Mouse (Mus musculus): ENCODE measurements around the gene Cry2. TPM values are rescaled to one million over a fixed set of nuclear protein-coding genes. Genes with fewer than 3 reads are reported as not detected.
A peak's percentile ranks its signal among the peaks of the same experiment; 100 is the strongest.

Cry2 gene
- polyA plus RNA-seq, 1 experiment from 2014 or later: 10.0 TPM

- Histone ChIP-seq H3K27ac (ENCODE audit: low read depth, low read length) (no peak overlapping the region), H3K4me3 (ENCODE audit: low read depth, low read length) (no peak overlapping the region), H3K27me3 (replicated peaks; ENCODE audit: control insufficient read depth, insufficient read depth, low read length) (no peaks in the 10 kb centered on the region), H3K4me2 (replicated peaks; ENCODE audit: low read depth) (0 out of 2 replicates have a peak overlapping the region, but pooled peaks have one; percentile 10), H3K36me3 (ENCODE audit: control insufficient read depth, insufficient read depth) (no peaks in the 10 kb centered on the region), H3K9me3 (ENCODE audit: control insufficient read depth) (no peaks in the 10 kb centered on the region), H3K9ac (ENCODE audit: low read depth, low read length) (no peak overlapping the region), H3K4me1 (replicated peaks; ENCODE audit: control insufficient read depth, insufficient read depth, low read length) (no peaks in the 10 kb centered on the region)
- peak; percentile 5; the same call in 1 of the 2 replicates for ATAC-seq
- TF ChIP-seq CTCF (IDR thresholded peaks at IDR 0.05; ENCODE audit: low read depth): no peak
- 44% methylated on average over 6 of the region's 6 CpGs for WGBS
Measured at GRCm38 (mm10) chr2:92440432-92440831, 6.6 kb upstream of the Cry2 start.

- Histone ChIP-seq H3K36me3 (ENCODE audit: control insufficient read depth, insufficient read depth) (no peaks in the 10 kb centered on the region), H3K4me1 (replicated peaks; ENCODE audit: control insufficient read depth, insufficient read depth, low read length) (no peaks in the 10 kb centered on the region; the same call in 1 of the 2 replicates), H3K4me3 (ENCODE audit: low read depth, low read length) (no peak overlapping the region), H3K27ac (ENCODE audit: low read depth, low read length) (no peak overlapping the region), H3K4me2 (replicated peaks; ENCODE audit: low read depth) (no peak overlapping the region), H3K27me3 (replicated peaks; ENCODE audit: control insufficient read depth, insufficient read depth, low read length) (no peaks in the 10 kb centered on the region), H3K9ac (ENCODE audit: low read depth, low read length) (no peak overlapping the region), H3K9me3 (ENCODE audit: control insufficient read depth) (no peaks in the 10 kb centered on the region)
- no peak for TF ChIP-seq CTCF (IDR thresholded peaks at IDR 0.05; ENCODE audit: low read depth)
- no peak for ATAC-seq
- WGBS: 64% methylated on average over 3 of the region's 3 CpGs
Measured at GRCm38 (mm10) chr2:92438567-92438966, 4.7 kb upstream of the Cry2 start.

GRCm38 (mm10) chr2:92437875-92438274, 4.0 kb upstream of the Cry2 start:
- H3K27ac ChIP-seq (ENCODE audit: low read depth, low read length): peak overlapping the region; percentile 60; the same call in 1 of the 2 replicates
- H3K27me3 ChIP-seq (replicated peaks; ENCODE audit: control insufficient read depth, insufficient read depth, low read length): no peaks in the 10 kb centered on the region
- WGBS: 0% methylated on average over 5 of the region's 5 CpGs
- H3K4me3 ChIP-seq (ENCODE audit: low read depth, low read length): no peak overlapping the region
- peak overlapping the region; percentile 46 for H3K4me2 ChIP-seq (replicated peaks; ENCODE audit: low read depth)
- no peaks in the 10 kb centered on the region for H3K9me3 ChIP-seq (ENCODE audit: control insufficient read depth)
- H3K36me3 ChIP-seq (ENCODE audit: control insufficient read depth, insufficient read depth): no peaks in the 10 kb centered on the region
- H3K4me1 ChIP-seq (replicated peaks; ENCODE audit: control insufficient read depth, insufficient read depth, low read length): peaks cover 3% of the 10 kb centered on the region; the same call in 1 of the 2 replicates
- peak; percentile 36 for ATAC-seq
- peak; percentile 94 for TF ChIP-seq CTCF (IDR thresholded peaks at IDR 0.05; ENCODE audit: low read depth)
- H3K9ac ChIP-seq (ENCODE audit: low read depth, low read length): no peak overlapping the region

DNA sequence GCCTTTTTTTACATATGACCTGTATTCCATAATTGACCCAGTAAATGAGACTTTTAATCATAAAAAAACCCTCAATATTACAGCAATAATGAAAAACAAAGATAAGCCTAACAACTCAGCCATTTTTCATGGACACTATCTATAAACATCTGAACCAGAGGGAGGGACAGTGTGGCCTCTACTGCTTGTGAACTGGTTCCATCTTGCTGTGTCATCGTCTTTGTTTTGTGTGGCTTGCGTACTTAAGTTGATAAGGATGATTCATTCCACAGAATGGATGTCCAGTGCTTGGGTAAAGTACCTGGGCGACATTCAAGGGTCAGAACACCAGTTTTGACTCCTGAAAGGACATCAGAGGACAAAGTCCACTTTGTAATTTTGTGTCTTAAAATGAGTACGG, 3.5 kb upstream of the Cry2 start:
- H3K9ac ChIP-seq (ENCODE audit: low read depth, low read length): no peak overlapping the region
- H3K9me3 ChIP-seq (ENCODE audit: control insufficient read depth): no peaks in the 10 kb centered on the region
- peaks cover 3% of the 10 kb centered on the region; the same call in 1 of the 2 replicates for H3K4me1 ChIP-seq (replicated peaks; ENCODE audit: control insufficient read depth, insufficient read depth, low read length)
- TF ChIP-seq CTCF (IDR thresholded peaks at IDR 0.05; ENCODE audit: low read depth): no peak
- H3K4me3 ChIP-seq (ENCODE audit: low read depth, low read length): no peak overlapping the region
- peak overlapping the region; percentile 46 for H3K4me2 ChIP-seq (replicated peaks; ENCODE audit: low read depth)
- peak overlapping the region; percentile 60; the same call in 1 of the 2 replicates for H3K27ac ChIP-seq (ENCODE audit: low read depth, low read length)
- no peaks in the 10 kb centered on the region for H3K27me3 ChIP-seq (replicated peaks; ENCODE audit: control insufficient read depth, insufficient read depth, low read length)
- WGBS: 41% methylated on average over 4 of the region's 4 CpGs
- peak; percentile 28 for ATAC-seq
- H3K36me3 ChIP-seq (ENCODE audit: control insufficient read depth, insufficient read depth): no peaks in the 10 kb centered on the region

DNA sequence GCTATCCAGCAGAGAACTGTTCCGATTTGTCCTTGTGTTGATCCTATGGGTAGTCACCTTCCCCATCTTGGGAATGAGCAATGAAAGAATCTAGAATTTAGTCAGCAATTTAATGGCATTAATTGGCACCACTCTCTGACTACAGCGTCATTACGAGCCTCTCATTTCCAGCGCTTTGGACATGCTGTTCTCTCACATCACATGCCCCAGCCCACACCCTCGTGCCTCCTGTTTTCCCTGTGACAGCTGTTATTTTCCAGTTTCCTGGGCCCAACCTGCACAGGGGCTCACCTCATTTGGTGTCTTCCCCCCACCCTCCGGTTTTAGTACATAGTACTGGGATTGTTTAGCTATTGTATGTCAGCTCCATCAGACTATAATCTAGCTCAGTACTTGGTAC, 1.2 kb upstream of the Cry2 start:
- no peak for ATAC-seq
- no peak for TF ChIP-seq CTCF (IDR thresholded peaks at IDR 0.05; ENCODE audit: low read depth)
- H3K4me2 ChIP-seq (replicated peaks; ENCODE audit: low read depth): peak overlapping the region; percentile 90; the same call in 1 of the 2 replicates

GRCm38 (mm10) chr2:92434375-92434745, 517 bp upstream of the Cry2 start:
- H3K27ac ChIP-seq (ENCODE audit: low read depth, low read length): peak overlapping the region; percentile 66; the same call in 1 of the 2 replicates

More for the DNA sequence above, 1.2 kb upstream of the Cry2 start:
- H3K27me3 ChIP-seq (replicated peaks; ENCODE audit: control insufficient read depth, insufficient read depth, low read length): no peaks in the 10 kb centered on the region
- H3K4me1 ChIP-seq (replicated peaks; ENCODE audit: control insufficient read depth, insufficient read depth, low read length): peaks cover 8% of the 10 kb centered on the region
- WGBS: 53% methylated on average over 6 of the region's 6 CpGs
- H3K9ac ChIP-seq (ENCODE audit: low read depth, low read length): no peak overlapping the region
- H3K27ac ChIP-seq (ENCODE audit: low read depth, low read length): no peak overlapping the region
- no peaks in the 10 kb centered on the region for H3K36me3 ChIP-seq (ENCODE audit: control insufficient read depth, insufficient read depth)
- no peak overlapping the region for H3K4me3 ChIP-seq (ENCODE audit: low read depth, low read length)
- no peaks in the 10 kb centered on the region for H3K9me3 ChIP-seq (ENCODE audit: control insufficient read depth)

More at GRCm38 (mm10) chr2:92434375-92434745, 517 bp upstream of the Cry2 start:
- Histone ChIP-seq H3K9me3 (ENCODE audit: control insufficient read depth) (no peaks in the 10 kb centered on the region), H3K36me3 (ENCODE audit: control insufficient read depth, insufficient read depth) (no peaks in the 10 kb centered on the region), H3K4me3 (ENCODE audit: low read depth, low read length) (peak overlapping the region; percentile 88), H3K27me3 (replicated peaks; ENCODE audit: control insufficient read depth, insufficient read depth, low read length) (no peaks in the 10 kb centered on the region), H3K4me1 (replicated peaks; ENCODE audit: control insufficient read depth, insufficient read depth, low read length) (peaks cover 8% of the 10 kb centered on the region), H3K9ac (ENCODE audit: low read depth, low read length) (peak overlapping the region; percentile 45), H3K4me2 (replicated peaks; ENCODE audit: low read depth) (peak overlapping the region; percentile 90)
- 0 out of 2 replicates have a peak, but pooled peaks have one; percentile 1 for ATAC-seq
- no peak for TF ChIP-seq CTCF (IDR thresholded peaks at IDR 0.05; ENCODE audit: low read depth)
- WGBS: 5% methylated on average over 12 of the region's 12 CpGs
